Mouse (Mus musculus) layer of hippocampus, postnatal 25 days (tissue): ENCODE measurements around the gene Ugt8a. TPM values are rescaled to one million over a fixed set of nuclear protein-coding genes. Genes with fewer than 3 reads are reported as not detected.

ENCODE experiments used
- DNase-seq, 2 experiments: peaks; one replicate each; pipeline ENCODE4 v3.0.0; 2022; ENCODE audit warnings: mixed read lengths in 2 of 2, low spot score in 1 of 2; ENCODE audit errors: extremely low spot score in 1 of 2
- total RNA-seq, 2 experiments: library from RNA; stranded (reverse); gene quantifications; 2 replicates each; pipeline ENCODE4 v1.2.3; 2021

The Ugt8a gene
- total RNA-seq, 2 experiments from 2014 or later = 70.3 to 90.4 TPM

DNA sequence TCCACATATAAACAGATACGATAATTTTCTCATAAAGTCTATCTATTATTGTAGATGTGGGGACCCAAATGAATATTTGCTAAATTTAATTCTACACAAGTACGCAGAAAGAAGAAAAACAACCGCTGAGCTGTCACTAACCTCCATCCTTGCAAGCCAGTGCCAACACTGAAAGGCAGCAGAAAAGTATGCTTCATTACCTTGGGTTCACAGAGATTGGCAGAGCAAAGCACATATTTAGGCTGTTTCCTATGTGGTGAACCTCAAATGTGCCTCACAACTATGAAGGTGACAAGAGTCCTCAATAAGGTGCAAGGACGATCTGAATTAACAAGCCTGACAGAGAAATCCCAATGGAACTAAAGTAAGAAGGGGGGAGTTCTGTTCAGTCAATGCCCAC is 64.0 kb downstream of the Ugt8a start:
- DNase-seq = no peak

- DNase-seq = no peak
These were observed 68.5 kb downstream of the Ugt8a start for GRCm38 (mm10) chr3:125869873-125870272.

DNA sequence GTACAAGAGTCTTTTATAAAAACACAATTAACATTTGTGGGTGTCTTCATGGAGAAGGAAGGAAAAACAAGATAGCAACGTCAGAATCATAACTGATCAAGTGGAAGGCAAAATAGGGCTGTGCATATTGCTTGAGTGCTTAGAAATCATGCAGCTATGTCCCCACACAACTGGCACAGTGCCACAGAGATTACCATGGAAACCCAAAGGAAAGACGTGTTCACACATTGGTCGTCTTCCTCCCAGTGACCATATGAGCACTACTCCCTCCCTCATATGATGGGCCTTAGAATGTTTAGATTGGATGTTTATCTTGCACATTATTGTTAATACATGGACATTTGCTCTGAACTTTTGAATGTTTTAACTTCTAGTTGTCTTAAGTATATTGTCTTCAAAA is 76.8 kb downstream of the Ugt8a start:
- no peak for DNase-seq

- no peak for DNase-seq
These were observed 89.1 kb downstream of the Ugt8a start for GRCm38 (mm10) chr3:125849163-125849872.

DNA sequence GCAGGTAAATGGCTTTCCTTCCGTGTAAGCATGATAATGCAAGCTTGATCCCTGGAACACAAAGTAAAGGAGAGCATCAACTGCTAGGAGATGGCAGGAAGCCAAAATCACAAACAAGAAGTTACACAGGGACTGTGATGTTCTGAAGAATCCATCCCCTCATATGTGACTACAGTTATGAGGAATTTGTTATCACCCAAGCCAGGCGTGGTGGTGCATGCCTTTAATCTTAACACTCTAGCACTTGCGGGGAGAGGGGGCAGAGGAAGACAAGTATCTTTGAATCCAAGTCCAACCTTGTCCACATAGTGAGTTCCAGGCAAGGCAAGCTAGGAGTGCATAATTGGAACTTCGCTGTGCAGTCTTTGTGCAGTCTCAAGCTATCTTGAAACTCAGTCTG is 110.4 kb downstream of the Ugt8a start:
- no peak for DNase-seq

DNA sequence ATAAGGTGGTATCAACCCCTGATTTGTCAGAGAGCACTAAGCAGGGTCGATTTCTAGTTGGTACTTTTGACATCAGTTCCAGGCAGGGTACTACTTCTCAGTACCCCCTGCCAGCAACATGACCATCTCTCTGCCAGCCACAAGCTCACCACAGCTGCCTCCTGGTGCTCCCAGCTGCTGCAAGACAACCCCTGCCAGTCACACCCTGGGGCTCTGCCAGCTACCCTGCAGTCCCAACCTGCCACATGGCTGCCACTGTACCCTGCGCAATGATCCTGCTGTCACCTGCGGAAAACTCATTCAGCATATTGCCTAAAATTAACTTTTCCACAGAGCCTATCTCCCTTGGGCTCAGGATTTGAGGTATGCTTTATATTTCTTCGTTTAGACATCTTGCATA is 111.2 kb downstream of the Ugt8a start:
- no peak for DNase-seq

GRCm38 (mm10) chr3:125819741-125820140 is 118.7 kb downstream of the Ugt8a start:
- DNase-seq = no peak
